Mouse (Mus musculus) brain, embryonic 14.5 days (tissue): ENCODE measurements around the gene Fgf23.

Experiments
- CTCF ChIP-seq: fragments of 200-500 bp; IDR thresholded peaks from 2 replicates; pipeline ENCODE4 v1.5.1; 2012; ENCODE audit warnings: inconsistent platforms, mild to moderate bottlenecking, moderate library complexity, borderline replicate concordance; ENCODE audit not compliant: insufficient read depth, insufficient read length; ENCODE audit errors: extremely low read depth
- POLR2A ChIP-seq: fragments of 200-500 bp; IDR thresholded peaks from 2 replicates; pipeline ENCODE4 v1.6.1; 2012; ENCODE audit warnings: mild to moderate bottlenecking, inconsistent platforms, borderline replicate concordance; ENCODE audit not compliant: poor library complexity, insufficient read depth, insufficient read length, severe bottlenecking; ENCODE audit errors: extremely low read depth

GRCm38 (mm10) chr6:127104396-127105029, 31.8 kb downstream of the Fgf23 start:
- no peak for TF ChIP-seq CTCF
- no peak for TF ChIP-seq POLR2A
